Mouse (Mus musculus): ENCODE results near the gene Rnase9. TPM values are rescaled to one million over a fixed set of nuclear protein-coding genes. Genes with fewer than 3 reads are reported as not detected.

The Rnase9 gene
- polyA plus RNA-seq, 1 experiment from 2014 or later: not detected

GRCm38 (mm10) chr14:51054243-51055237 lies 12.9 kb upstream of the Rnase9 start:
- H3K9ac ChIP-seq (replicated peaks; ENCODE audit: low read depth, low read length): no peak overlapping the region
- no peak overlapping the region for H3K4me2 ChIP-seq (ENCODE audit: low read depth, low read length)
- no peaks in the 10 kb centered on the region for H3K4me1 ChIP-seq (ENCODE audit: control insufficient read depth, insufficient read depth, low read length)
- no peaks in the 10 kb centered on the region for H3K36me3 ChIP-seq (ENCODE audit: control insufficient read depth, insufficient read depth, low read length)
- H3K9me3 ChIP-seq (ENCODE audit: control insufficient read depth, low read length): no peaks in the 10 kb centered on the region
- WGBS: 28% methylated on average over 13 of the region's 13 CpGs
- H3K27ac ChIP-seq (ENCODE audit: low read depth, low read length): no peak overlapping the region
- no peak overlapping the region for H3K4me3 ChIP-seq (ENCODE audit: low read depth, low read length)
- ATAC-seq (ENCODE audit: low read depth): no peak
- no peaks in the 10 kb centered on the region for H3K27me3 ChIP-seq (ENCODE audit: control insufficient read depth, insufficient read depth, low read length)

DNA sequence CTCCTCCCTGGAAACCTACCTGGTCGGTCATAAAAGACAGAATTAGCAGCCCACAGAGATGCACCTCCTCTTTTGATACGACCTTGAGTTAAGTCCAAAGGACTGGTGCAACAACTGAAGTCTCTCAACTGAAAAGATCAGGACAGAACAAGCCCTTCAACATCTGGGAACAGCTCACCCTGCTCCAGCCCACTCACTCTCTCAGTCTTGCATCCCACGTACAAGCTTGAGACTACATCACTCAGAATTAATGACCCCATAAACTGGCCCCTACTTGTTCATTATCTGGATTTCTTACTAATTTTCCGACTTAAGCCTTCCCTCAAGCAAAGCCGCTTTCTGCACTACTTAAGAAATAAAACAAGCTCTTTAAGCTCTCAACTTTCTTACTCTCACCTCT lies 11.5 kb upstream of the Rnase9 start:
- H3K9me3 ChIP-seq (ENCODE audit: control insufficient read depth, low read length): no peaks in the 10 kb centered on the region
- no peaks in the 10 kb centered on the region for H3K4me1 ChIP-seq (ENCODE audit: control insufficient read depth, insufficient read depth, low read length)
- no peak overlapping the region for H3K9ac ChIP-seq (replicated peaks; ENCODE audit: low read depth, low read length)
- H3K4me2 ChIP-seq (ENCODE audit: low read depth, low read length): no peak overlapping the region
- no peaks in the 10 kb centered on the region for H3K36me3 ChIP-seq (ENCODE audit: control insufficient read depth, insufficient read depth, low read length)
- H3K27ac ChIP-seq (ENCODE audit: low read depth, low read length): no peak overlapping the region
- H3K27me3 ChIP-seq (ENCODE audit: control insufficient read depth, insufficient read depth, low read length): no peaks in the 10 kb centered on the region
- H3K4me3 ChIP-seq (ENCODE audit: low read depth, low read length): no peak overlapping the region
- ATAC-seq (ENCODE audit: low read depth): no peak
- 59% methylated on average over 5 of the region's 5 CpGs for WGBS

GRCm38 (mm10) chr14:51051941-51052340 lies 10.3 kb upstream of the Rnase9 start:
- Histone ChIP-seq H3K9me3 (ENCODE audit: control insufficient read depth, low read length) (no peaks in the 10 kb centered on the region), H3K27me3 (ENCODE audit: control insufficient read depth, insufficient read depth, low read length) (no peaks in the 10 kb centered on the region), H3K9ac (replicated peaks; ENCODE audit: low read depth, low read length) (no peak overlapping the region), H3K4me2 (ENCODE audit: low read depth, low read length) (no peak overlapping the region), H3K4me3 (ENCODE audit: low read depth, low read length) (no peak overlapping the region), H3K36me3 (ENCODE audit: control insufficient read depth, insufficient read depth, low read length) (no peaks in the 10 kb centered on the region), H3K27ac (ENCODE audit: low read depth, low read length) (no peak overlapping the region), H3K4me1 (ENCODE audit: control insufficient read depth, insufficient read depth, low read length) (no peaks in the 10 kb centered on the region)
- 63% methylated on average over 5 of the region's 5 CpGs for whole genome bisulfite sequencing
- ATAC-seq (ENCODE audit: low read depth): no peak

GRCm38 (mm10) chr14:51050063-51050462 lies 8.4 kb upstream of the Rnase9 start, which contains the start of gene Rnase11:
Gene Rnase11 (minus strand): TSS chr14:51050163.
- Histone ChIP-seq H3K9me3 (ENCODE audit: control insufficient read depth, low read length) (no peaks in the 10 kb centered on the region), H3K36me3 (ENCODE audit: control insufficient read depth, insufficient read depth, low read length) (no peaks in the 10 kb centered on the region), H3K27me3 (ENCODE audit: control insufficient read depth, insufficient read depth, low read length) (no peaks in the 10 kb centered on the region), H3K27ac (ENCODE audit: low read depth, low read length) (no peak within 1 kb of the TSS), H3K9ac (replicated peaks; ENCODE audit: low read depth, low read length) (no peak within 1 kb of the TSS), H3K4me1 (ENCODE audit: control insufficient read depth, insufficient read depth, low read length) (no peaks in the 10 kb centered on the region), H3K4me2 (ENCODE audit: low read depth, low read length) (no peak within 1 kb of the TSS), H3K4me3 (ENCODE audit: low read depth, low read length) (no peak within 1 kb of the TSS)
- ATAC-seq (ENCODE audit: low read depth): no peak
- WGBS: 86% methylated on average over 2 of the region's 2 CpGs

DNA sequence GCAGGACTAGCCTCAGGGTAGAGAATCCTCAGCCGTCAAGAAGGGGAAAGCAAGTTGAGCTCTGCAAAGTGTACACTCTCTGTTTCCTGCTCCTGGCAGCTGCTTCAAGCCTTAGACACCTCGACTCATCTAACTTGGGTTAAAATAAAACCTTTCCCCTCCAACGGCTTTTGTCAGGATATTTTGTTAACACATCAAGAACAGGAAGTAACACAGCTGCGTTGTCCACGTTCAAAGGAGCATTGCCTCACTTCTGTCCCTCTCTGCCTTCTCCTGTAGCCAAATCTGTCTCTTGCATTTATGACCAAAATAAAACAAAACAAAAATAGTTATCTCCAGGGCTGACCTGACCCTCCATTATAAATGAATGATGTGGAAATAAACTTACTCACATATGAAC lies 6.2 kb upstream of the Rnase9 start:
- H3K9me3 ChIP-seq (ENCODE audit: control insufficient read depth, low read length): no peaks in the 10 kb centered on the region
- no peaks in the 10 kb centered on the region for H3K36me3 ChIP-seq (ENCODE audit: control insufficient read depth, insufficient read depth, low read length)
- H3K27ac ChIP-seq (ENCODE audit: low read depth, low read length): no peak overlapping the region
- ATAC-seq (ENCODE audit: low read depth): no peak
- WGBS: 72% methylated on average over 5 of the region's 5 CpGs
- H3K4me3 ChIP-seq (ENCODE audit: low read depth, low read length): no peak overlapping the region
- no peak overlapping the region for H3K9ac ChIP-seq (replicated peaks; ENCODE audit: low read depth, low read length)
- no peaks in the 10 kb centered on the region for H3K27me3 ChIP-seq (ENCODE audit: control insufficient read depth, insufficient read depth, low read length)
- H3K4me2 ChIP-seq (ENCODE audit: low read depth, low read length): no peak overlapping the region
- no peaks in the 10 kb centered on the region for H3K4me1 ChIP-seq (ENCODE audit: control insufficient read depth, insufficient read depth, low read length)

DNA sequence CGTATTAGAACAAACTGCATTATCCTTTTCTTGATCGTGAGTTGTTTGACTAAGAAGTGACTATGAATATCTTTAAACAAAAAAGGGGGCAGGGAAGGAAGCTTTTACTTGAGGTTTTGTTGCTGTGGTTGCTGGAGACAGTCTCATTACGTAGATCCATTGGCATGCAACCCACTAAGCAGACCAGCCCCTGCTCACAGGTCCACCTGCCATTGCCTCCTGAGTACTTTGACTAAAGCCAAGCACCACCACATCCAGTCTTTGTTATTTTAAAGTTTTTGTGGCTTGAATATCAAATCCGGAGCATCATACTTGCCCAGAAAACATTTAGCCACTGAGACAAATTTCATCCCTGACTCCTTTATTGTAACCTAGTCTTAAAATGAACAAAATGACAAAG lies 5.5 kb downstream of the Rnase9 start:
- Histone ChIP-seq H3K4me3 (ENCODE audit: low read depth, low read length) (no peak overlapping the region), H3K9ac (replicated peaks; ENCODE audit: low read depth, low read length) (no peak overlapping the region), H3K9me3 (ENCODE audit: control insufficient read depth, low read length) (no peaks in the 10 kb centered on the region), H3K27me3 (ENCODE audit: control insufficient read depth, insufficient read depth, low read length) (no peaks in the 10 kb centered on the region), H3K36me3 (ENCODE audit: control insufficient read depth, insufficient read depth, low read length) (no peaks in the 10 kb centered on the region), H3K27ac (ENCODE audit: low read depth, low read length) (no peak overlapping the region), H3K4me1 (ENCODE audit: control insufficient read depth, insufficient read depth, low read length) (no peaks in the 10 kb centered on the region), H3K4me2 (ENCODE audit: low read depth, low read length) (no peak overlapping the region)
- WGBS: 87% methylated on average over 4 of the region's 4 CpGs
- no peak for ATAC-seq (ENCODE audit: low read depth)

DNA sequence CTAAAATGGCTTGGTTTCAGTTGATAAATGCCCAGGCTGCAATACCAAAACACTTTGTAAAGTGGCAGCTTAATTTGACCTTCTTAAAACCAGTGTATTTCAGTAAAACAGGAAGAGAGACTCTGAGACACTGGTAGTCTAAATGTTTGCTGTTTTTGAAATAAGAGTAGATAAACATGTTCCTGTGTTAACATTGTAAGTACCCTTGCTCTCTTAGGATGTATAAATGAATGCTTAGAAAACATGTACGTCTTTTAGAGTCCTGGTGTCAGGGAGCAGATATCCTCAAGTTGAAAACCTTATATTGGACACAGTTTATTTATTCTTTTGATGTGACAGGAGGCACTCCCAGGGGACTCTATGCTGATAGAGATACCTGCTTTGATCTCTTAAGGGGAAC lies 6.5 kb downstream of the Rnase9 start:
- no peaks in the 10 kb centered on the region for H3K4me1 ChIP-seq (ENCODE audit: control insufficient read depth, insufficient read depth, low read length)
- WGBS: 40% methylated on average over 1 of the region's 1 CpGs
- no peak for ATAC-seq (ENCODE audit: low read depth)
- no peak overlapping the region for H3K9ac ChIP-seq (replicated peaks; ENCODE audit: low read depth, low read length)
- H3K4me3 ChIP-seq (ENCODE audit: low read depth, low read length): no peak overlapping the region
- no peak overlapping the region for H3K4me2 ChIP-seq (ENCODE audit: low read depth, low read length)
- H3K27ac ChIP-seq (ENCODE audit: low read depth, low read length): no peak overlapping the region
- H3K9me3 ChIP-seq (ENCODE audit: control insufficient read depth, low read length): no peaks in the 10 kb centered on the region
- no peaks in the 10 kb centered on the region for H3K36me3 ChIP-seq (ENCODE audit: control insufficient read depth, insufficient read depth, low read length)
- H3K27me3 ChIP-seq (ENCODE audit: control insufficient read depth, insufficient read depth, low read length): no peaks in the 10 kb centered on the region

DNA sequence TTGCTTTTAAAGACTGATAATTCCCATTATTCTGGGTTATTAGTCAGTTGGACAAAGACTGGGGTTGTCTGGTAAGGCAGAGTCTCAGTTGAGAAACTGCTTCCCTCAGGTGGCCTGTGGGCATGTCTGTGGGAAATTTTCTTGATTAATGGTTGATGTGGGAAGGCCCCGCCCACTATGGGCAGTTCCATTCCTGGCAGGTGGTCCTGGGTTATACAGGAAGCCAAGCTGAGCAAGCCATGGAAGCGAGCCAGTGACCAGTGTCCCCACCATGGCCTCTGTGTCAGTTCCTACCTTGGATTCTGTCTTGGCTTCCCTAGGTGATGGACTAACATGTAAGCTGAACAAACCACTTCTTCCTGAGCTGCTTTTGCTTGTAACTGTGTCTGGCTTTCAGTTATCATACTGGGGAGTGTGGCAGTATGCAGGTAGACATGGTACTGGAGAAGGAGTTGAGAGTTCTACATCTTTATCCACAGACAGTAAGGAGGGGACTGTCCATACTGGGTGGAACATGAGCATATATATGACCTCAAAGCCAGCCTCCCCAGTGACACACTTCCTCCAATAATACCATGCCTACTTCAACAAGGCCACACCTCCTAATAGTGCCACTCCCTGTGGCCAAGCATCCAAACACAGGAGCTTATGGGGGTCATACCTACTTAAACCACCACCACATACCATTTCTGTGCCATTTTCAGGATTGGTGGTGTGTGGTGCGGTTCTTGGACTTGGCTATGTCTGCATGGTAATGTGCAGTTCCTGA lies 14.1 kb downstream of the Rnase9 start:
- ATAC-seq (ENCODE audit: low read depth): no peak

More for the DNA sequence above, 14.1 kb downstream of the Rnase9 start:
- Histone ChIP-seq H3K27me3 (ENCODE audit: control insufficient read depth, insufficient read depth, low read length) (no peaks in the 10 kb centered on the region), H3K4me2 (ENCODE audit: low read depth, low read length) (no peak overlapping the region), H3K27ac (ENCODE audit: low read depth, low read length) (no peak overlapping the region), H3K9ac (replicated peaks; ENCODE audit: low read depth, low read length) (no peak overlapping the region), H3K36me3 (ENCODE audit: control insufficient read depth, insufficient read depth, low read length) (no peaks in the 10 kb centered on the region), H3K4me1 (ENCODE audit: control insufficient read depth, insufficient read depth, low read length) (no peaks in the 10 kb centered on the region), H3K4me3 (ENCODE audit: low read depth, low read length) (no peak overlapping the region), H3K9me3 (ENCODE audit: control insufficient read depth, low read length) (no peaks in the 10 kb centered on the region)
- WGBS: 56% methylated on average over 3 of the region's 3 CpGs

Data from neural tube, embryonic 14.5 days (tissue).